Mouse (Mus musculus): ENCODE results near the gene Aldh1l1. TPM values are rescaled to one million over a fixed set of nuclear protein-coding genes. Genes with fewer than 3 reads are reported as not detected.

Gene Aldh1l1
- polyA plus RNA-seq, 1 experiment from 2014 or later = 1.2 TPM

GRCm38 (mm10) chr6:90473630-90474360 is 12.4 kb upstream of the Aldh1l1 start:
- no peak for ATAC-seq (replicated peaks; ENCODE audit: insufficient number of reproducible peaks, low FRiP score, low TSS enrichment, low read depth)
- Histone ChIP-seq H3K4me1 (ENCODE audit: control insufficient read depth, insufficient read depth, low read length) (no peaks in the 10 kb centered on the region), H3K4me2 (ENCODE audit: low read depth, low read length) (no peak overlapping the region), H3K9ac (replicated peaks; ENCODE audit: low read length) (no peak overlapping the region), H3K27me3 (ENCODE audit: control insufficient read depth, insufficient read depth, low read length) (no peaks in the 10 kb centered on the region), H3K4me3 (ENCODE audit: low read depth, low read length) (no peak overlapping the region), H3K36me3 (replicated peaks; ENCODE audit: control insufficient read depth, insufficient read depth, low read depth, low read length) (no peaks in the 10 kb centered on the region), H3K9me3 (replicated peaks; ENCODE audit: control insufficient read depth, low read length) (no peaks in the 10 kb centered on the region), H3K27ac (replicated peaks; ENCODE audit: low read depth, low read length) (no peak overlapping the region)
- DNase-seq (ENCODE audit: low spot score) = no peak
- 93% methylated on average over 24 of the region's 24 CpGs for WGBS

DNA sequence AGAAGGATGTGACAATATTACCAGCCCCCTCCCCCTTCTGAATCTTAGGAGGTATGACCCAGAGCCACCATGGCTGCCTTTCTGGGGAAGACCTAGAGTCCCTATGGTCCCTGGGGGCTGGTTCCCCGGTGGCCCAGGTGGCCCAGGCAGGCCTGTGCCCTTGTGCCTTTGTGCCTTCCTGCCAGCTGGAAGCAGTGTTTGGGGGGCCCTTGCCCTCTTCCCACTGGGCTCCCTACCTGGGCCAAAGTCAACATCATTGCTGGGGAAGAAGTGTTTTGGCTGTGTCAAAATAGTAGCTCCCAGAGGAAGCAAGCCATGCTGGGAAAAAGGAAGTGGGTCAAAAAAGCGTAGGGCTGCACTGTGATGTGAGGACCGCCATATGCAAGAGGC is 11.9 kb upstream of the Aldh1l1 start:
- 89% methylated on average over 3 of the region's 3 CpGs for WGBS
- no peak for ATAC-seq (replicated peaks; ENCODE audit: insufficient number of reproducible peaks, low FRiP score, low TSS enrichment, low read depth)
- H3K9me3 ChIP-seq (replicated peaks; ENCODE audit: control insufficient read depth, low read length) = no peaks in the 10 kb centered on the region
- H3K36me3 ChIP-seq (replicated peaks; ENCODE audit: control insufficient read depth, insufficient read depth, low read depth, low read length) = no peaks in the 10 kb centered on the region
- H3K27ac ChIP-seq (replicated peaks; ENCODE audit: low read depth, low read length) = no peak overlapping the region
- H3K9ac ChIP-seq (replicated peaks; ENCODE audit: low read length) = no peak overlapping the region
- no peak overlapping the region for H3K4me3 ChIP-seq (ENCODE audit: low read depth, low read length)
- H3K27me3 ChIP-seq (ENCODE audit: control insufficient read depth, insufficient read depth, low read length) = no peaks in the 10 kb centered on the region
- H3K4me2 ChIP-seq (ENCODE audit: low read depth, low read length) = no peak overlapping the region
- no peak for DNase-seq (ENCODE audit: low spot score)
- no peaks in the 10 kb centered on the region for H3K4me1 ChIP-seq (ENCODE audit: control insufficient read depth, insufficient read depth, low read length)

DNA sequence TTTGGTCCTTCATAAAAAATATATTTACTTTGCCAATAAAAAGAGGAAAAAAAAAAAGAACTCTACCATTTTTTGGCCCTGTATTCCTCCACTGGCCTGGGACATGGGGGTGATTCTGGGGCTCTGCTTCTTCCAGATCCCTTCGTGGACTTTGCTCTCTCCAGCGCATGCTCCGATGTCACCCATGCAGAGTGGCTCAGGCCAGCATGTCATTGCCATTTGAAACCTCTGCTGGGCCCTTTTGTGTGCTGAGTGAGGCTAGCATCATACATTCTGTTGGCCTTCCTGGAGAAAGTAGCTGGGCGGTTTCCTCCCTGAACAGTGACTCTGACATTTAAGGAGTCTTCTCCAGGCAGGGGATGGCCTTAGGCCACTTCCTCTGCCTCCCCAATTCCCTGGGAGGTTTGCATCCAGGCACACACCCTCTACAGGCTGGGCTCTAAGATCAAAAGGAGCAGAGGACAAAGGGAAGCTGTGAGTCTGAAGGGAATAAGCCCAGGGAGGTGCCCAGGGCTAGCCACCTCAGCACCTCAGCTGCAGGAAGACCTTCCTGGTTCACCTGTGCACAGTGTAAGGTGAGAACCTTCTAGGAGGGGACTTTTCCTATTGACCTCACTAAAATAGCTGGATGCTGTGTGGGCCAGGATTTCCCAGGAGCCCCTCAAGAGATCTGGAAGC is 10.9 kb upstream of the Aldh1l1 start:
- H3K4me2 ChIP-seq (ENCODE audit: low read depth, low read length) = no peak overlapping the region
- ATAC-seq (replicated peaks; ENCODE audit: insufficient number of reproducible peaks, low FRiP score, low TSS enrichment, low read depth) = no peak
- no peaks in the 10 kb centered on the region for H3K36me3 ChIP-seq (replicated peaks; ENCODE audit: control insufficient read depth, insufficient read depth, low read depth, low read length)
- WGBS = 74% methylated on average over 4 of the region's 4 CpGs
- no peak overlapping the region for H3K4me3 ChIP-seq (ENCODE audit: low read depth, low read length)
- no peak overlapping the region for H3K9ac ChIP-seq (replicated peaks; ENCODE audit: low read length)
- no peak overlapping the region for H3K27ac ChIP-seq (replicated peaks; ENCODE audit: low read depth, low read length)
- DNase-seq (ENCODE audit: low spot score) = no peak
- no peaks in the 10 kb centered on the region for H3K9me3 ChIP-seq (replicated peaks; ENCODE audit: control insufficient read depth, low read length)
- no peaks in the 10 kb centered on the region for H3K27me3 ChIP-seq (ENCODE audit: control insufficient read depth, insufficient read depth, low read length)
- no peaks in the 10 kb centered on the region for H3K4me1 ChIP-seq (ENCODE audit: control insufficient read depth, insufficient read depth, low read length)

DNA sequence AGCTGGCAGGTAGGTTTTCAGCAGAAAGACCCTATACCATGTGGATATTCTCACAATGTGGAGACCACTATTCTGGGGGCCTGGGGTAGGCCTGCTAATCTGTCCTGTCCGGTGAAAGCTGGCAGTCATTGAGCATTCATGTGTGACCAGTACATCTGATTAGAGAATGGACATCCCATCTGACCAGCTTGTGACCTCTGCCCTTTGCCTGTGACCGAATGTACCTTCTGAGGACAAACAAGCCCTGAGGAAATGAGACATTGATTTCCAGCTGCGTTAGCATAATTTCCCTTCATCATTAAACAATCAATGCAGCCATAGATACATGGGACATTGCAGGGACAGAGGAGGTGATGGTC is 10.4 kb upstream of the Aldh1l1 start:
- Histone ChIP-seq H3K4me3 (ENCODE audit: low read depth, low read length) (no peak overlapping the region), H3K9me3 (replicated peaks; ENCODE audit: control insufficient read depth, low read length) (no peaks in the 10 kb centered on the region), H3K36me3 (replicated peaks; ENCODE audit: control insufficient read depth, insufficient read depth, low read depth, low read length) (no peaks in the 10 kb centered on the region), H3K27me3 (ENCODE audit: control insufficient read depth, insufficient read depth, low read length) (no peaks in the 10 kb centered on the region), H3K4me1 (ENCODE audit: control insufficient read depth, insufficient read depth, low read length) (no peaks in the 10 kb centered on the region), H3K27ac (replicated peaks; ENCODE audit: low read depth, low read length) (no peak overlapping the region), H3K4me2 (ENCODE audit: low read depth, low read length) (no peak overlapping the region), H3K9ac (replicated peaks; ENCODE audit: low read length) (no peak overlapping the region)
- DNase-seq (ENCODE audit: low spot score) (no peak), ATAC-seq (replicated peaks; ENCODE audit: insufficient number of reproducible peaks, low FRiP score, low TSS enrichment, low read depth) (no peak)
- 52% methylated on average over 3 of the region's 3 CpGs for WGBS

GRCm38 (mm10) chr6:90476941-90477518 is 9.2 kb upstream of the Aldh1l1 start:
- WGBS = 75% methylated on average over 14 of the region's 14 CpGs
- DNase-seq (ENCODE audit: low spot score) = no peak

DNA sequence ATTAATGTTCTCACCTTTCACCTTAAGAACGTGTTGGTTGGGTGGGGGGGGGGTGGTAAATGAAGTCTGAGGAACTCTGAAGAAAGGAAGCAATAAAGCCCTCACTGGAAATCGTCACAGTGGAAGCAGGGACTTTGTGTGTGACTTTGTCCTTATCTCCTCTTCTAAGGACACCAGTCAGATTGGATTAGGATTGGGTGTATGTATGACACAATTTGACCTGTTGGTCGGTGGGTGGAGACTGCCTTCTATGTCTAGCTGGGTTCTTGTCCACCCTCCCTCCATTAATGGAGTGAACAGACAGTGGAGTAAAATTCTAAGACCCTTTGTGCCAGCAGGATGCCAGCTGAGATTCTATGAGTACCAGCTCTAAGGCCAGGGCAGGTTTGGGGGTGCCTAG is 2.0 kb upstream of the Aldh1l1 start:
- ATAC-seq (replicated peaks; ENCODE audit: insufficient number of reproducible peaks, low FRiP score, low TSS enrichment, low read depth) (no peak), DNase-seq (ENCODE audit: low spot score) (no peak)
- no peaks in the 10 kb centered on the region for H3K36me3 ChIP-seq (replicated peaks; ENCODE audit: control insufficient read depth, insufficient read depth, low read depth, low read length)
- 64% methylated on average over 3 of the region's 3 CpGs for WGBS
- no peaks in the 10 kb centered on the region for H3K9me3 ChIP-seq (replicated peaks; ENCODE audit: control insufficient read depth, low read length)
- no peaks in the 10 kb centered on the region for H3K27me3 ChIP-seq (ENCODE audit: control insufficient read depth, insufficient read depth, low read length)
- no peak overlapping the region for H3K4me3 ChIP-seq (ENCODE audit: low read depth, low read length)
- H3K4me1 ChIP-seq (ENCODE audit: control insufficient read depth, insufficient read depth, low read length) = no peaks in the 10 kb centered on the region
- no peak overlapping the region for H3K4me2 ChIP-seq (ENCODE audit: low read depth, low read length)
- H3K27ac ChIP-seq (replicated peaks; ENCODE audit: low read depth, low read length) = no peak overlapping the region
- H3K9ac ChIP-seq (replicated peaks; ENCODE audit: low read length) = no peak overlapping the region

More at GRCm38 (mm10) chr6:90476941-90477518, 9.2 kb upstream of the Aldh1l1 start:
- no peak for ATAC-seq (replicated peaks; ENCODE audit: insufficient number of reproducible peaks, low FRiP score, low TSS enrichment, low read depth)
- Histone ChIP-seq H3K27me3 (ENCODE audit: control insufficient read depth, insufficient read depth, low read length) (no peaks in the 10 kb centered on the region), H3K4me2 (ENCODE audit: low read depth, low read length) (no peak overlapping the region), H3K36me3 (replicated peaks; ENCODE audit: control insufficient read depth, insufficient read depth, low read depth, low read length) (no peaks in the 10 kb centered on the region), H3K9me3 (replicated peaks; ENCODE audit: control insufficient read depth, low read length) (no peaks in the 10 kb centered on the region), H3K9ac (replicated peaks; ENCODE audit: low read length) (no peak overlapping the region), H3K27ac (replicated peaks; ENCODE audit: low read depth, low read length) (no peak overlapping the region), H3K4me1 (ENCODE audit: control insufficient read depth, insufficient read depth, low read length) (no peaks in the 10 kb centered on the region), H3K4me3 (ENCODE audit: low read depth, low read length) (no peak overlapping the region)

GRCm38 (mm10) chr6:90484876-90485275 is 1.4 kb upstream of the Aldh1l1 start:
- H3K36me3 ChIP-seq (replicated peaks; ENCODE audit: control insufficient read depth, insufficient read depth, low read depth, low read length) = no peaks in the 10 kb centered on the region
- no peaks in the 10 kb centered on the region for H3K9me3 ChIP-seq (replicated peaks; ENCODE audit: control insufficient read depth, low read length)

GRCm38 (mm10) chr6:90487531-90487930 is 1.3 kb downstream of the Aldh1l1 start:
- DNase-seq (ENCODE audit: low spot score) (no peak), ATAC-seq (replicated peaks; ENCODE audit: insufficient number of reproducible peaks, low FRiP score, low TSS enrichment, low read depth) (no peak)
- Histone ChIP-seq H3K4me2 (ENCODE audit: low read depth, low read length) (no peak overlapping the region), H3K4me3 (ENCODE audit: low read depth, low read length) (no peak overlapping the region), H3K36me3 (replicated peaks; ENCODE audit: control insufficient read depth, insufficient read depth, low read depth, low read length) (no peaks in the 10 kb centered on the region), H3K9ac (replicated peaks; ENCODE audit: low read length) (no peak overlapping the region), H3K27ac (replicated peaks; ENCODE audit: low read depth, low read length) (no peak overlapping the region), H3K27me3 (ENCODE audit: control insufficient read depth, insufficient read depth, low read length) (no peaks in the 10 kb centered on the region), H3K4me1 (ENCODE audit: control insufficient read depth, insufficient read depth, low read length) (no peaks in the 10 kb centered on the region), H3K9me3 (replicated peaks; ENCODE audit: control insufficient read depth, low read length) (no peaks in the 10 kb centered on the region)
- WGBS = 94% methylated on average over 1 of the region's 1 CpGs

More at GRCm38 (mm10) chr6:90484876-90485275, 1.4 kb upstream of the Aldh1l1 start:
- Histone ChIP-seq H3K4me1 (ENCODE audit: control insufficient read depth, insufficient read depth, low read length) (no peaks in the 10 kb centered on the region), H3K4me2 (ENCODE audit: low read depth, low read length) (no peak overlapping the region), H3K9ac (replicated peaks; ENCODE audit: low read length) (no peak overlapping the region), H3K27me3 (ENCODE audit: control insufficient read depth, insufficient read depth, low read length) (no peaks in the 10 kb centered on the region), H3K27ac (replicated peaks; ENCODE audit: low read depth, low read length) (no peak overlapping the region), H3K4me3 (ENCODE audit: low read depth, low read length) (no peak overlapping the region)
- 89% methylated on average over 5 of the region's 5 CpGs for WGBS
- DNase-seq (ENCODE audit: low spot score) (no peak), ATAC-seq (replicated peaks; ENCODE audit: insufficient number of reproducible peaks, low FRiP score, low TSS enrichment, low read depth) (no peak)

Data from embryonic facial prominence, embryonic 11.5 days (tissue).